Mouse (Mus musculus) intestine, embryonic 14.5 days (tissue): ENCODE data around the gene Tm2d1. TPM values are rescaled to one million over a fixed set of nuclear protein-coding genes. Genes with fewer than 3 reads are reported as not detected.

Source experiments
- ATAC-seq: fragments of 200-750 bp; cut with Nextera tagmentation; replicated peaks from 2 replicates; pipeline ENCODE4 v1.8.0; 2017; ENCODE audit warnings: low read depth, moderate number of reproducible peaks, moderate TSS enrichment, moderate library complexity; ENCODE audit not compliant: low FRiP score, low TSS enrichment
- DNase-seq: peaks from one replicate; pipeline ENCODE4 v3.0.0-alpha.2; 2018; ENCODE audit warnings: low spot score
- H3K27ac ChIP-seq: fragments of 300-500 bp; sonication (generic); 2 replicates; pipeline ENCODE4 v1.5.1; 2014; ENCODE audit warnings: low read depth, mild to moderate bottlenecking, control low read depth
- H3K27me3 ChIP-seq: fragments of 300-500 bp; sonication (generic); replicated peaks from 2 replicates; pipeline ENCODE4 v1.6.1; 2014; ENCODE audit warnings: low read length, control low read depth; ENCODE audit not compliant: control insufficient read depth, insufficient read depth
- H3K36me3 ChIP-seq: fragments of 300-500 bp; sonication (generic); 2 replicates; pipeline ENCODE4 v1.6.1; 2014; ENCODE audit warnings: low read length, control low read depth; ENCODE audit not compliant: control insufficient read depth, insufficient read depth
- H3K4me1 ChIP-seq: fragments of 300-500 bp; sonication (generic); replicated peaks from 2 replicates; pipeline ENCODE4 v1.6.1; 2014; ENCODE audit warnings: low read length, control low read depth, mixed read lengths; ENCODE audit not compliant: control insufficient read depth, insufficient read depth
- H3K4me2 ChIP-seq: fragments of 300-500 bp; sonication (generic); 2 replicates; pipeline ENCODE4 v1.6.1; 2014; ENCODE audit warnings: low read length
- H3K4me3 ChIP-seq: fragments of 300-500 bp; sonication (generic); 2 replicates; pipeline ENCODE4 v1.5.1; 2014; ENCODE audit warnings: low read depth, low read length, control low read depth, mixed read lengths
- H3K9ac ChIP-seq: fragments of 300-500 bp; sonication (generic); 2 replicates; pipeline ENCODE4 v1.6.1; 2014; ENCODE audit warnings: mild to moderate bottlenecking, low read length
- H3K9me3 ChIP-seq: fragments of 300-500 bp; sonication (generic); 2 replicates; pipeline ENCODE4 v1.6.1; 2016; ENCODE audit warnings: low read length, control low read depth; ENCODE audit not compliant: control insufficient read depth
- WGBS: fragments of 180-500 bp; shearing (Covaris S2); extraction: QIAGEN DNeasy Blood & Tissue Kit; methylation state at CpG from one replicate; pipeline ENCODE4 v1.1.7; 2014; 5-methylcytosine and 5-hydroxymethylcytosine counted together
- polyA plus RNA-seq: library from polyadenylated mRNA; unstranded; fragments of >200 nt; fragmentation: Nextera tagmentation; extraction: Ambion mirVana; gene quantifications from 2 replicates; pipeline ENCODE4 v1.2.1, GENCODE M21; 2014

Gene Tm2d1
- polyA plus RNA-seq, 1 experiment from 2014 or later = 77.9 TPM

- peak within 1 kb of the TSS; percentile 67 for H3K4me3 ChIP-seq
- H3K9me3 ChIP-seq = no peaks in the 10 kb centered on the region
- peak; percentile 84 for DNase-seq
- peaks cover 3% of the 10 kb centered on the region; the same call in 1 of the 2 replicates for H3K4me1 ChIP-seq
- H3K36me3 ChIP-seq = no peaks in the 10 kb centered on the region
- peak; percentile 93 for ATAC-seq
- WGBS = under 1% methylated on average over 70 of the region's 73 CpGs
- H3K27ac ChIP-seq = peak within 1 kb of the TSS; percentile 84
- H3K27me3 ChIP-seq = no peaks in the 10 kb centered on the region
- peak within 1 kb of the TSS; percentile 81 for H3K4me2 ChIP-seq
- peak within 1 kb of the TSS; percentile 92 for H3K9ac ChIP-seq
Measured at GRCm38 (mm10) chr4:98395690-98396437, 12.8 kb upstream of the Tm2d1 start, which contains the start of gene Patj. Gene Patj, plus strand, starts transcription at chr4:98395785.

- Histone ChIP-seq H3K27me3 (no peaks in the 10 kb centered on the region), H3K9ac (peak overlapping the region; percentile 92), H3K27ac (peak overlapping the region; percentile 84), H3K9me3 (no peaks in the 10 kb centered on the region), H3K36me3 (no peaks in the 10 kb centered on the region), H3K4me3 (peak overlapping the region; percentile 67), H3K4me1 (peaks cover 3% of the 10 kb centered on the region; the same call in 1 of the 2 replicates), H3K4me2 (peak overlapping the region; percentile 81)
- ATAC-seq (no peak), DNase-seq (no peak)
- WGBS = 6% methylated on average over 7 of the region's 7 CpGs
Measured at GRCm38 (mm10) chr4:98395346-98395689, 12.2 kb upstream of the Tm2d1 start.

GRCm38 (mm10) chr4:98385036-98385435 is 1.9 kb upstream of the Tm2d1 start:
- H3K4me1 ChIP-seq = peaks cover 10% of the 10 kb centered on the region; the same call in 1 of the 2 replicates
- no peak overlapping the region for H3K9ac ChIP-seq
- H3K4me3 ChIP-seq = no peak overlapping the region
- ATAC-seq (no peak), DNase-seq (no peak)
- no peaks in the 10 kb centered on the region for H3K9me3 ChIP-seq
- H3K36me3 ChIP-seq = no peaks in the 10 kb centered on the region
- H3K27me3 ChIP-seq = no peaks in the 10 kb centered on the region
- 23% methylated on average over 5 of the region's 5 CpGs for WGBS
- no peak overlapping the region for H3K4me2 ChIP-seq
- no peak overlapping the region for H3K27ac ChIP-seq

- Histone ChIP-seq H3K4me3 (no peak overlapping the region), H3K27ac (no peak overlapping the region), H3K27me3 (no peaks in the 10 kb centered on the region), H3K36me3 (peaks cover 9% of the 10 kb centered on the region; the same call in 1 of the 2 replicates), H3K9ac (no peak overlapping the region), H3K9me3 (no peaks in the 10 kb centered on the region), H3K4me1 (peaks cover 4% of the 10 kb centered on the region; the same call in 1 of the 2 replicates), H3K4me2 (no peak overlapping the region)
- ATAC-seq (no peak), DNase-seq (no peak)
- 91% methylated on average over 2 of the region's 2 CpGs for WGBS
Measured at GRCm38 (mm10) chr4:98376943-98377342, 6.2 kb downstream of the Tm2d1 start.

GRCm38 (mm10) chr4:98375401-98375800 is 7.7 kb downstream of the Tm2d1 start:
- Histone ChIP-seq H3K9me3 (no peaks in the 10 kb centered on the region), H3K4me1 (no peaks in the 10 kb centered on the region), H3K9ac (no peak overlapping the region), H3K27me3 (no peaks in the 10 kb centered on the region), H3K4me2 (no peak overlapping the region), H3K4me3 (no peak overlapping the region), H3K27ac (no peak overlapping the region), H3K36me3 (peaks cover 9% of the 10 kb centered on the region; the same call in 1 of the 2 replicates)
- ATAC-seq = 0 out of 2 replicates have a peak, but pooled peaks have one; percentile 66
- DNase-seq = no peak
- WGBS = 59% methylated on average over 4 of the region's 4 CpGs

GRCm38 (mm10) chr4:98358034-98358809 is 24.9 kb downstream of the Tm2d1 start:
- Histone ChIP-seq H3K27me3 (no peaks in the 10 kb centered on the region), H3K36me3 (peaks cover 43% of the 10 kb centered on the region), H3K4me1 (no peaks in the 10 kb centered on the region), H3K9ac (no peak overlapping the region), H3K9me3 (no peaks in the 10 kb centered on the region), H3K27ac (no peak overlapping the region), H3K4me2 (no peak overlapping the region), H3K4me3 (no peak overlapping the region)
- peak; percentile 78 for ATAC-seq
- WGBS = 74% methylated on average over 9 of the region's 9 CpGs
- no peak for DNase-seq

GRCm38 (mm10) chr4:98348580-98348979 is 34.5 kb downstream of the Tm2d1 start:
- ATAC-seq (peak; percentile 80), DNase-seq (no peak)
- Histone ChIP-seq H3K4me3 (no peak overlapping the region), H3K4me2 (no peak overlapping the region), H3K9ac (no peak overlapping the region), H3K27ac (no peak overlapping the region), H3K36me3 (no peaks in the 10 kb centered on the region), H3K9me3 (peaks cover 3% of the 10 kb centered on the region; the same call in 1 of the 2 replicates), H3K27me3 (0 out of 2 replicates have a peak, but pooled peaks cover 2% of the 10 kb centered on the region), H3K4me1 (no peaks in the 10 kb centered on the region)
- WGBS = 61% methylated on average over 5 of the region's 5 CpGs

GRCm38 (mm10) chr4:98345783-98346182 is 37.3 kb downstream of the Tm2d1 start:
- no peak for ATAC-seq
- no peaks in the 10 kb centered on the region for H3K36me3 ChIP-seq
- no peak overlapping the region for H3K9ac ChIP-seq
- no peak overlapping the region for H3K4me2 ChIP-seq
- H3K4me3 ChIP-seq = no peak overlapping the region
- 90% methylated on average over 10 of the region's 10 CpGs for WGBS
- 0 out of 2 replicates have a peak, but pooled peaks cover 2% of the 10 kb centered on the region for H3K27me3 ChIP-seq
- H3K4me1 ChIP-seq = no peaks in the 10 kb centered on the region
- peaks cover 3% of the 10 kb centered on the region; the same call in 1 of the 2 replicates for H3K9me3 ChIP-seq
- no peak for DNase-seq
- H3K27ac ChIP-seq = no peak overlapping the region
